Mouse (Mus musculus): ENCODE results near the gene Olfr934.

Olfr934 gene

DNA sequence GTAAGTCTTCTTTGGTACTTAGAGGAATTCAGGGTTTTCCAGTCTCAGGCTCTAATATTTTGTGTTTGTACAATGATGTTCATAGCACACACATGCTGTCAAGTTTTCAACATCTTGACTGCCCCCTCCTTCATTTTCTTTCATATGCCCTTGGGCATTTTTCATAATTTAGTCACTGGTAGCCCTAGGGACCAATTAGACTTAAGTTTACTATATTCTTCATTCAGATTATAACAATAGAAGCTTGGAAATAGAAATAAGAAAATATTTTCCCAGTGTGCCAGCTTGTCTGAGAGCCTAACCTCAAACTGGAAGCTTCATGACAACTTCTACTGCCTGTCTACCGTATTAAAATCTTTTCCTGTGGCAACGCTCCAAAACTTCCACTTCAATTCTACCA lies at the start of gene Olfr934:
TSS of gene Olfr934 (minus strand) at position 101 of the 400 bp plus-strand sequence.
- no peak for DNase-seq (ENCODE audit: extremely low read depth, low read depth)

DNA sequence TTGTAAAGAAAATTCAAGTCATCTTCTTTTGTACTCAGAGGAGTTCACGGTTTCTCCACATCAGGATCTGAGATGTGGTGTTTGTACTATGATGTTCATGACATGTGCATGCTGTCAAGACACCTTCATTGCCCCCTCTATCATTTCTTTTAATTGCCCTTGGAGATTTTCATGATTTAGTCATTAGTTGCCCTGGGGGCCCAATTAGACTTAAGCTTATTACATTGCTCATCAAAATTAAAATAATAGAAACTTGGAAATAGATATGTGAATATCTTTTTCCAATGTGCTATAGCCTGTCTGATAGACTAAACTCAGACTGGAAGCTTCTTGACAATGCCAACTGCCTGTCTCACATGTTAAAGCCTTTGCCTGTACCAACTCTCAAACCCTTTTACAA lies 35.2 kb upstream of the Olfr934 start, which contains the start of gene Olfr146:
TSS of gene Olfr146 (minus strand) at position 101 of the 400 bp plus-strand sequence.
- no peak for DNase-seq (ENCODE audit: extremely low read depth, low read depth)

DNA sequence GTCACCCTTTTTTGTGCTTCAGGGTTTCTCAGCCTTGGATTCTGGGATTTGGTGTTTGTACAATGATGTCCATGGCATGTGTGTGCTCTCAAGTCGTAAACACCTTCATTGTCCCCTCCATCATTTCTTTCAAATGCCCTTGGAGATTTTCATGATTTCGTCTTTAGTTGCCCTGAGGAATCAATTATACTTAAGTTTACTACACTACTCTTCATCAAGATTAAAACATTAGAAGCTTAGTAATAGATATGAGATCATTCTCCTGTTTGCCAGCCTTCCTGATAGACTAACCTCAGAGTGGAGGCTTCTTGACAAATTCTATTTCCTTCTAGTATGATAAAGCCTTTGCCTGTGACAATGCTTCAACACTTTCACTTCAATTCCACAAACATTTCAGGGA lies 11.5 kb upstream of the Olfr934 start, which contains the start of gene Olfr935:
TSS of gene Olfr935 (minus strand) at position 101 of the 400 bp plus-strand sequence.
- DNase-seq (ENCODE audit: extremely low read depth, low read depth): no peak

DNA sequence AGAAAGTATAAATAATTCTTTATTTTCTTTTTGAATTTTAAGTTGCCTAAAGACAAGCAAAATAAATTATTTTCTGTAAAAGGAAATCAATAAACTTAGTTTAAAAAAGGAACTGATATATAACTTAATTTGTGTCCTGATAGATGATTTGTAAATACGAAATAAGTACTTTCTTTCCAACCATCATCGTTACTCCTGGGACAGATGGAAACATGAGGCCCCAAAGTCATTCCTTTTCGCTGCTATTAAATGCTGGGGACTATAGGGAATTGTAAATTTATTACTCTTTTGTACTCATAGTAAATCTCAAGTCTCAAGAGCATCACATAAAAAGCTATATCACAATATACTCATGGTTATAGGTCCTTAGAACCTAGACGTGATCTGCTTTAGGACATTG lies 16.1 kb downstream of the Olfr934 start, which contains the start of gene Olfr933:
TSS of gene Olfr933 (plus strand) at position 301 of the 400 bp plus-strand sequence.
- DNase-seq (ENCODE audit: extremely low read depth, low read depth): no peak

DNA sequence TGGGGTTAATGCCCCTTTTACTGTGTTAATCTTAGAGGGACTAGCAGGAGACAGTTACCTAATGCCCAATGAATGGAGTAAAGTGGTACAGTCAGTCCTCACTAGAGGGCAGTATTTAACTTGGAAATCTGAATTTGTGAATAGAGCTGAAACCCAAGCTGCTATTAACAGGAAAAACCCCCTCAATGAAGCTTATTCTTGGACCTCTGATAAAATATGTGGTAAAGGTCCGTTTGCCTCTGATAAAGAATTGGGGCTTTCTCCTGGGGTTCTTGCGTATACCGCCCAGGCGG lies 34.0 kb downstream of the Olfr934 start:
- peak; percentile 56 for DNase-seq (ENCODE audit: extremely low read depth, low read depth)

- DNase-seq (ENCODE audit: extremely low read depth, low read depth): peak; percentile 0
Observed at GRCm38 (mm10) chr9:38953401-38954123, 34.6 kb downstream of the Olfr934 start.
